Mouse (Mus musculus): ENCODE measurements at regions not wholly inside any gene's neighbourhood (a gene's known extent, or its start where the extent isn't known, plus 50 kb on each side); places are given as distances from the start of the nearest gene placed in this dataset.

GRCm38 (mm10) chr6:60217840-60218239 lies 611.8 kb downstream of the Snca start:
- H3K9me3 ChIP-seq (replicated peaks; ENCODE audit: insufficient read depth, low read length), result no peaks in the 10 kb centered on the region
- H3K9ac ChIP-seq (ENCODE audit: control insufficient read depth, low read depth, low read length, poor library complexity, severe bottlenecking), result no peak overlapping the region
- H3K27me3 ChIP-seq (ENCODE audit: control insufficient read depth in 1 of 2, insufficient read depth in 2 of 2, low read length in 2 of 2), result no peaks in the 10 kb centered on the region
- H3K79me2 ChIP-seq (ENCODE audit: control insufficient read depth, insufficient read depth, low read length, poor library complexity), result no peaks in the 10 kb centered on the region
- H3K36me3 ChIP-seq (ENCODE audit: control insufficient read depth in 1 of 2, insufficient read depth in 2 of 2, low read length in 2 of 2), result no peaks in the 10 kb centered on the region
- no peak overlapping the region for H3K4me3 ChIP-seq (ENCODE audit: control insufficient read depth in 1 of 2, insufficient read depth in 1 of 2, low read depth in 2 of 2, low read length in 2 of 2)
- no peak overlapping the region for H3K27ac ChIP-seq (ENCODE audit: control insufficient read depth, low read depth, low read length)
- DNase-seq (ENCODE audit: low read depth, low spot score), result no peak
- H3K4me1 ChIP-seq (ENCODE audit: control insufficient read depth in 1 of 2, insufficient read depth in 2 of 2, low read length in 2 of 2), result no peaks in the 10 kb centered on the region
- no peak for TF ChIP-seq HCFC1 (IDR thresholded peaks at IDR 0.05; ENCODE audit: low read depth, low read length)
- no peak for TF ChIP-seq CTCF (IDR thresholded peaks at IDR 0.05 in 2 of 3, conservative IDR thresholded peaks at IDR 0.05 in 1 of 3; ENCODE audit: control insufficient read depth in 1 of 3, insufficient read depth in 1 of 3, low read depth in 2 of 3, low read length in 3 of 3, poor library complexity in 1 of 3, severe bottlenecking in 1 of 3)
- TF ChIP-seq USF2 (IDR thresholded peaks at IDR 0.05; ENCODE audit: borderline replicate concordance in 1 of 2, insufficient read depth in 1 of 2, low read depth in 1 of 2, low read length in 2 of 2), result no peak
- no peak for TF ChIP-seq RCOR1 (IDR thresholded peaks at IDR 0.05; ENCODE audit: low read depth, low read length)
- no peak for TF ChIP-seq CHD2 (IDR thresholded peaks at IDR 0.05; ENCODE audit: low read length)
- no peak for TF ChIP-seq ETS1 (IDR thresholded peaks at IDR 0.05; ENCODE audit: low read depth, low read length)
- no peak for TF ChIP-seq ELF1 (IDR thresholded peaks at IDR 0.05; ENCODE audit: low read depth, low read length)
- no peak for TF ChIP-seq UBTF (IDR thresholded peaks at IDR 0.05; ENCODE audit: borderline replicate concordance, insufficient read depth, low read depth, low read length)
- no peak for TF ChIP-seq CHD1 (IDR thresholded peaks at IDR 0.05; ENCODE audit: low read depth, low read length)

GRCm38 (mm10) chr6:60201548-60201947 lies 628.1 kb downstream of the Snca start:
- no peaks in the 10 kb centered on the region for H3K36me3 ChIP-seq (ENCODE audit: control insufficient read depth in 1 of 2, insufficient read depth in 2 of 2, low read length in 2 of 2)
- TF ChIP-seq CTCF (IDR thresholded peaks at IDR 0.05 in 2 of 3, conservative IDR thresholded peaks at IDR 0.05 in 1 of 3; ENCODE audit: control insufficient read depth in 1 of 3, insufficient read depth in 1 of 3, low read depth in 2 of 3, low read length in 3 of 3, poor library complexity in 1 of 3, severe bottlenecking in 1 of 3) (peak; percentile 57 to 79 (median 75)), MAFK (IDR thresholded peaks at IDR 0.05; ENCODE audit: borderline replicate concordance, low read depth, low read length) (no peak), KAT2A (conservative IDR thresholded peaks at IDR 0.05; ENCODE audit: low read depth, low read length) (no peak), GATA1 (IDR thresholded peaks at IDR 0.05; ENCODE audit: low read depth, low read length) (no peak), NRF1 (IDR thresholded peaks at IDR 0.05; ENCODE audit: insufficient read depth, low read depth, low read length, poor library complexity, severe bottlenecking) (peak; percentile 70), CHD1 (IDR thresholded peaks at IDR 0.05; ENCODE audit: low read depth, low read length) (no peak), USF2 (IDR thresholded peaks at IDR 0.05; ENCODE audit: borderline replicate concordance in 1 of 2, insufficient read depth in 1 of 2, low read depth in 1 of 2, low read length in 2 of 2) (no peak), ZKSCAN1 (IDR thresholded peaks at IDR 0.05; ENCODE audit: low read depth, low read length) (no peak), RAD21 (IDR thresholded peaks at IDR 0.05; ENCODE audit: low read depth, low read length) (peak; percentile 85), SMC3 (IDR thresholded peaks at IDR 0.05; ENCODE audit: low read depth, low read length) (peak; percentile 90), POLR2AphosphoS5 (IDR thresholded peaks at IDR 0.05; ENCODE audit: borderline replicate concordance, low read depth, low read length) (no peak), EP300 (IDR thresholded peaks at IDR 0.05; ENCODE audit: low read depth in 1 of 2, low read length in 2 of 2) (no peak), POLR2AphosphoS2 (IDR thresholded peaks at IDR 0.05; ENCODE audit: low read length) (no peak), ZC3H11A (IDR thresholded peaks at IDR 0.05; ENCODE audit: low read depth, low read length) (peak; percentile 82), ZMIZ1 (IDR thresholded peaks at IDR 0.05; ENCODE audit: low read depth, low read length) (no peak), TAL1 (IDR thresholded peaks at IDR 0.05; ENCODE audit: low read length) (no peak), POLR2A (IDR thresholded peaks at IDR 0.05; ENCODE audit: control insufficient read depth in 1 of 2, insufficient read depth in 1 of 2, low read depth in 1 of 2, low read length in 2 of 2, poor library complexity in 1 of 2) (no peak)
- no peaks in the 10 kb centered on the region for H3K9me3 ChIP-seq (replicated peaks; ENCODE audit: insufficient read depth, low read length)
- H3K79me2 ChIP-seq (ENCODE audit: control insufficient read depth, insufficient read depth, low read length, poor library complexity), result no peaks in the 10 kb centered on the region
- no peaks in the 10 kb centered on the region for H3K4me1 ChIP-seq (ENCODE audit: control insufficient read depth in 1 of 2, insufficient read depth in 2 of 2, low read length in 2 of 2)
- H3K27me3 ChIP-seq (ENCODE audit: control insufficient read depth in 1 of 2, insufficient read depth in 2 of 2, low read length in 2 of 2), result no peaks in the 10 kb centered on the region
- no peak overlapping the region for H3K4me3 ChIP-seq (ENCODE audit: control insufficient read depth in 1 of 2, insufficient read depth in 1 of 2, low read depth in 2 of 2, low read length in 2 of 2)
- peak; percentile 77 for DNase-seq (ENCODE audit: low read depth, low spot score)
- no peak overlapping the region for H3K27ac ChIP-seq (ENCODE audit: control insufficient read depth, low read depth, low read length)
- H3K9ac ChIP-seq (ENCODE audit: control insufficient read depth, low read depth, low read length, poor library complexity, severe bottlenecking), result no peak overlapping the region
